10 mouse cellular contexts compared by ENCODE assay signal in the genomic region with DNA sequence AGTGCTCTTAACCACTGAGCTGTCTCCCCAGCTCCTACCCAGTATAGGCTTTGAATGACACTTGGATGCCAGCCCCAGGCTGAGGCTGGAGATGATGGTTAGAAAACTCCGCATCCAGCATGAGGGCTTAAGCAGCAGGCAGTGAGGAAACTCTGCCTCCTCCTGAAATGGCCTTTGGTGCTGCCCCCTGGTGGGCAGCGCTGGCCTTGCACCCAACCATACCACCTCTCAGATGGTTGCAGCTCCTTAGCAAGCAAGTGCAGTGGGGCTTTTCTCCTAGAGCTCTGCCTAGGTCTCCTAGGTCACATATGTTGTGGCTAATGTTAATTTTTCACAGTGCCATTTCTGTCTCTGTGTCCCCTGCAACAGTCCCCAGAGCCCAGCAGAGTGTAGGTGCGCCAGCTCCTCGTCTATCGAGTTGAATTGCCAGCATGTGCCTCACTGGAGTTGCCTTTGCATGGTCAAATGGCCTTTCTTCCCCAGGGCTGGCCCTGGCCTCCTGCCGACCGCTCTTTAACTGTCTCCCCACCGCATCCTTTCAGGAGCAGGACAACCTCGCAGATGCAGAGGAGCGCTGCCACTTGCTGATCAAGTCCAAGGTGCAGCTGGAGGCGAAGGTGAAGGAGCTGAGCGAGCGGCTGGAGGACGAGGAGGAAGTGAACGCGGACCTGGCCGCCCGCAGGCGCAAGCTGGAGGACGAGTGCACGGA. TPM values are rescaled to one million over a fixed set of nuclear protein-coding genes. Genes with fewer than 3 reads are reported as not detected.
DNase-seq lines count a peak whose midpoint lies in the region; ATAC-seq and TF ChIP-seq lines count a peak whose summit lies in the region.
"Had no signal": no experiment of that assay in that cellular context is flagged by ENCODE, and none has a peak within 500 bp of the region (broad histone marks: within the 10 kb centered on the region; RNA-seq: fewer than 3 reads in every experiment).

No protein-coding gene starts in this region.

- peak; percentile 28; the same call in 1 of the 2 replicates for ATAC-seq in hindbrain, embryonic 11.5 days (ENCODE audit: low FRiP score)
- no peak for ATAC-seq in hindbrain, embryonic 12.5 days (ENCODE audit: low FRiP score)
- no peak for ATAC-seq in midbrain, postnatal 0 days (ENCODE audit: low FRiP score)

- H3K4me3 ChIP-seq in hindbrain, embryonic 11.5 days (ENCODE audit: low read depth, low read length): no peak overlapping the region
- H3K4me3 ChIP-seq in hindbrain, embryonic 12.5 days: no peak overlapping the region
- H3K4me3 ChIP-seq in midbrain, postnatal 0 days (ENCODE audit: low read depth, low read length): no peak overlapping the region
- H3K4me3 ChIP-seq in testis, adult 2 months (ENCODE audit: control insufficient read depth, low read depth, low read length): no peak overlapping the region
- H3K4me3 ChIP-seq: embryonic facial prominence, embryonic 12.5 days; megakaryocyte, embryonic 14.5 days had no signal

- TF ChIP-seq POLR2A in testis, adult 2 months (IDR thresholded peaks at IDR 0.05; ENCODE audit: control insufficient read depth, low read depth, low read length): no peak

- intact Hi-C loops in gastrocnemius, postnatal 36 days (cut with DNase I): no loop called here

- H3K27ac ChIP-seq in hindbrain, embryonic 11.5 days (ENCODE audit: low read depth, low read length): no peak overlapping the region
- no peak overlapping the region for H3K27ac ChIP-seq in hindbrain, embryonic 12.5 days
- no peak overlapping the region for H3K27ac ChIP-seq in midbrain, postnatal 0 days (ENCODE audit: low read depth, low read length)
- H3K27ac ChIP-seq in testis, adult 2 months (ENCODE audit: control insufficient read depth, insufficient read depth, low read depth, low read length): no peak overlapping the region
- H3K27ac ChIP-seq: embryonic facial prominence, embryonic 12.5 days had no signal

- 44% methylated on average over 21 of the region's 21 CpGs for WGBS in hindbrain, embryonic 11.5 days
- 43% methylated on average over 21 of the region's 21 CpGs for WGBS in hindbrain, embryonic 12.5 days
- 51% methylated on average over 21 of the region's 21 CpGs for WGBS in midbrain, postnatal 0 days

- H3K9ac ChIP-seq in hindbrain, embryonic 11.5 days (ENCODE audit: low read depth, low read length): no peak overlapping the region
- H3K9ac ChIP-seq in hindbrain, embryonic 12.5 days: no peak overlapping the region
- no peak overlapping the region for H3K9ac ChIP-seq in midbrain, postnatal 0 days (replicated peaks; ENCODE audit: low read length, poor library complexity, severe bottlenecking)

- H3K9me3 ChIP-seq in hindbrain, embryonic 11.5 days (ENCODE audit: control insufficient read depth, low read length): no peaks in the 10 kb centered on the region
- no peaks in the 10 kb centered on the region for H3K9me3 ChIP-seq in hindbrain, embryonic 12.5 days (replicated peaks)
- no peaks in the 10 kb centered on the region for H3K9me3 ChIP-seq in midbrain, postnatal 0 days (ENCODE audit: low read length)
- H3K9me3 ChIP-seq: embryonic facial prominence, embryonic 12.5 days; megakaryocyte, embryonic 14.5 days had no signal

- peak; percentile 92 for DNase-seq in hindbrain, embryonic 11.5 days (ENCODE audit: low spot score)
- DNase-seq in MN1 (ENCODE audit: low spot score): peak; percentile 79
- peak; percentile 87 to 92 for DNase-seq in cerebellum, postnatal 14 days
- DNase-seq in gastrocnemius, postnatal 36 days: peak; percentile 57 to 71
- DNase-seq in left cerebral cortex, adult 8-10 months (ENCODE audit: low spot score in 2 of 2): peak; percentile 60 to 73
- peak; percentile 80 for DNase-seq in midbrain, postnatal 0 days (ENCODE audit: low spot score)

- no peak overlapping the region for H3K4me2 ChIP-seq in hindbrain, embryonic 11.5 days (replicated peaks; ENCODE audit: low read depth, low read length)
- no peak overlapping the region for H3K4me2 ChIP-seq in hindbrain, embryonic 12.5 days (replicated peaks)
- H3K4me2 ChIP-seq in midbrain, postnatal 0 days (ENCODE audit: low read depth, low read length, poor library complexity, severe bottlenecking): no peak overlapping the region
- H3K4me2 ChIP-seq: embryonic facial prominence, embryonic 12.5 days had no signal

- H3K36me3 ChIP-seq in hindbrain, embryonic 11.5 days (ENCODE audit: control insufficient read depth, insufficient read depth, low read length): no peaks in the 10 kb centered on the region
- H3K36me3 ChIP-seq in hindbrain, embryonic 12.5 days: peaks cover 11% of the 10 kb centered on the region; the same call in 1 of the 2 replicates
- H3K36me3 ChIP-seq in midbrain, postnatal 0 days (ENCODE audit: insufficient read depth, low read length): peaks cover 3% of the 10 kb centered on the region
- H3K36me3 ChIP-seq in testis, adult 2 months (ENCODE audit: control insufficient read depth, insufficient read depth, low read length): no peaks in the 10 kb centered on the region

- TF ChIP-seq CTCF in midbrain, postnatal 0 days (IDR thresholded peaks at IDR 0.05): peak; percentile 95
- TF ChIP-seq CTCF in testis, adult 2 months (IDR thresholded peaks at IDR 0.05; ENCODE audit: control insufficient read depth, insufficient read depth, insufficient replicate concordance, low read depth, low read length): peak; percentile 98

- H3K27me3 ChIP-seq in hindbrain, embryonic 11.5 days (ENCODE audit: control insufficient read depth, insufficient read depth, low read length): peaks cover 49% of the 10 kb centered on the region
- peaks cover 75% of the 10 kb centered on the region for H3K27me3 ChIP-seq in hindbrain, embryonic 12.5 days
- peaks cover 6% of the 10 kb centered on the region; the same call in 1 of the 2 replicates for H3K27me3 ChIP-seq in midbrain, postnatal 0 days (ENCODE audit: insufficient read depth, low read length)
- no peaks in the 10 kb centered on the region for H3K27me3 ChIP-seq in testis, adult 2 months (ENCODE audit: control insufficient read depth, insufficient read depth, low read length)

- H3K4me1 ChIP-seq in hindbrain, embryonic 11.5 days (replicated peaks; ENCODE audit: control insufficient read depth, insufficient read depth, low read length): peaks cover 11% of the 10 kb centered on the region
- peaks cover 32% of the 10 kb centered on the region for H3K4me1 ChIP-seq in hindbrain, embryonic 12.5 days
- no peaks in the 10 kb centered on the region; the same call in 1 of the 2 replicates for H3K4me1 ChIP-seq in midbrain, postnatal 0 days (ENCODE audit: insufficient read depth, low read length)
- peaks cover 13% of the 10 kb centered on the region for H3K4me1 ChIP-seq in testis, adult 2 months (ENCODE audit: control insufficient read depth, insufficient read depth, low read length)

RNA-seq across cellular contexts. Expression of gene Myh7b, which starts 16.2 kb away (rescaled TPM):
- polyA plus RNA-seq in hindbrain, embryonic 11.5 days (2014; fragmentation: Nextera tagmentation; extraction: Ambion mirVana): 0.46 and 0.52 TPM in 2 replicates
- polyA plus RNA-seq in hindbrain, embryonic 12.5 days (2016; fragmentation: Nextera tagmentation; extraction: Ambion mirVana): 0.61 and 1.6 TPM in 2 replicates
- 1 to 10 TPM; 1.9 to 6.8 TPM for total RNA-seq in gastrocnemius, postnatal 36 days (2021)
- total RNA-seq in left cerebral cortex, adult 8-10 months (2022): 10 to 100 TPM in 1 of 4 experiments, 1 to 10 TPM in 3; 3.7 to 13.0 (median 7.2) TPM
- 0.14 and 0.38 TPM in 2 replicates for total RNA-seq in midbrain, postnatal 0 days (2014; rRNA removed)
- polyA plus RNA-seq in midbrain, postnatal 0 days (2015; fragmentation: Nextera tagmentation; extraction: Ambion mirVana): 1.5 and 3.4 TPM in 2 replicates
- 0.98 and 1.3 TPM in 2 replicates for polyA plus RNA-seq in testis, adult 2 months (2012; rRNA removed)

RNA-seq across cellular contexts. Expression of gene Gss, which starts 34.6 kb away (rescaled TPM):
- 14.7 and 15.9 TPM in 2 replicates for polyA plus RNA-seq in hindbrain, embryonic 11.5 days (2014; fragmentation: Nextera tagmentation; extraction: Ambion mirVana)
- 17.0 and 18.3 TPM in 2 replicates for polyA plus RNA-seq in hindbrain, embryonic 12.5 days (2016; fragmentation: Nextera tagmentation; extraction: Ambion mirVana)
- total RNA-seq in gastrocnemius, postnatal 36 days (2021): 1 to 10 TPM; 3.7 to 6.0 TPM
- 10 to 100 TPM; 14.6 to 15.7 (median 15.0) TPM for total RNA-seq in left cerebral cortex, adult 8-10 months (2022)
- total RNA-seq in midbrain, postnatal 0 days (2014; rRNA removed): 9.2 and 12.9 TPM in 2 replicates
- polyA plus RNA-seq in midbrain, postnatal 0 days (2015; fragmentation: Nextera tagmentation; extraction: Ambion mirVana): 11.6 and 12.1 TPM in 2 replicates
- polyA plus RNA-seq in testis, adult 2 months (2012; rRNA removed): 4.6 and 5.3 TPM in 2 replicates
